Comparison of ENCODE assay signal across 25 mouse cellular contexts in genomic region chr7:16125829-16126228, GRCm38 (mm10). TPM values are rescaled to one million over a fixed set of nuclear protein-coding genes. Genes with fewer than 3 reads are reported as not detected.
A peak's percentile ranks its signal among the peaks of the same experiment; 100 is the strongest.
DNase-seq lines count a peak whose midpoint lies in the region; ATAC-seq and TF ChIP-seq lines count a peak whose summit lies in the region.
"Had no signal": no experiment of that assay in that cellular context is flagged by ENCODE, and none has a peak within 500 bp of the region (broad histone marks: within the 10 kb centered on the region; RNA-seq: fewer than 3 reads in every experiment).

No protein-coding gene starts in this region.

- no peak for TF ChIP-seq EP300 in liver, postnatal 0 days (IDR thresholded peaks at IDR 0.05; ENCODE audit: low read depth)

- DNase-seq in cerebellum, adult 11-12 months: peak; percentile 64
- peak; percentile 13 for DNase-seq in liver, postnatal 0 days
- DNase-seq: adrenal gland, adult 8-10 months; adrenal gland, postnatal 25 days; cerebellum, adult 9-10 months; embryo, embryonic 11 days; gastrocnemius, postnatal 25 days; heart, adult 18-20 months; heart, postnatal 10 days; heart, postnatal 36 days had no signal

- no peaks in the 10 kb centered on the region for H3K9me3 ChIP-seq in intestine, postnatal 0 days (ENCODE audit: control insufficient read depth)
- no peaks in the 10 kb centered on the region for H3K9me3 ChIP-seq in intestine, embryonic 16.5 days (ENCODE audit: control insufficient read depth, low read length)
- no peaks in the 10 kb centered on the region for H3K9me3 ChIP-seq in liver, postnatal 0 days (ENCODE audit: low read length)
- H3K9me3 ChIP-seq in liver, embryonic 12.5 days (replicated peaks): no peaks in the 10 kb centered on the region
- H3K9me3 ChIP-seq: embryonic facial prominence, embryonic 10.5 days; embryonic facial prominence, embryonic 13.5 days; forebrain, embryonic 12.5 days; forebrain, embryonic 15.5 days; heart, embryonic 12.5 days; heart, embryonic 15.5 days; hindbrain, embryonic 10.5 days; hindbrain, embryonic 13.5 days had no signal

- H3K4me2 ChIP-seq in intestine, postnatal 0 days (replicated peaks; ENCODE audit: low read depth): no peak overlapping the region
- no peak overlapping the region for H3K4me2 ChIP-seq in intestine, embryonic 16.5 days (ENCODE audit: low read depth, low read length)
- H3K4me2 ChIP-seq in liver, postnatal 0 days (ENCODE audit: low read depth, low read length): no peak overlapping the region
- H3K4me2 ChIP-seq in liver, embryonic 12.5 days: no peak overlapping the region
- H3K4me2 ChIP-seq: embryonic facial prominence, embryonic 13.5 days; forebrain, embryonic 12.5 days; forebrain, embryonic 15.5 days; heart, embryonic 12.5 days; heart, embryonic 15.5 days; hindbrain, embryonic 13.5 days had no signal

- no peak overlapping the region for H3K4me3 ChIP-seq in intestine, postnatal 0 days (ENCODE audit: low read depth, low read length)
- H3K4me3 ChIP-seq in intestine, embryonic 16.5 days (ENCODE audit: low read length): no peak overlapping the region
- H3K4me3 ChIP-seq in liver, postnatal 0 days (ENCODE audit: low read depth, low read length): no peak overlapping the region
- no peak overlapping the region for H3K4me3 ChIP-seq in liver, embryonic 12.5 days
- H3K4me3 ChIP-seq: embryonic facial prominence, embryonic 10.5 days; embryonic facial prominence, embryonic 13.5 days; erythroblast, embryonic 14.5 days; forebrain, embryonic 12.5 days; forebrain, embryonic 15.5 days; heart, embryonic 12.5 days; heart, embryonic 15.5 days; hindbrain, embryonic 10.5 days; hindbrain, embryonic 13.5 days had no signal

- no peak overlapping the region for H3K9ac ChIP-seq in intestine, postnatal 0 days (ENCODE audit: low read depth, low read length)
- no peak overlapping the region for H3K9ac ChIP-seq in intestine, embryonic 16.5 days (ENCODE audit: low read depth, low read length)
- no peak overlapping the region for H3K9ac ChIP-seq in liver, postnatal 0 days (replicated peaks)
- no peak overlapping the region for H3K9ac ChIP-seq in liver, embryonic 12.5 days
- H3K9ac ChIP-seq: embryonic facial prominence, embryonic 13.5 days; forebrain, embryonic 12.5 days; forebrain, embryonic 15.5 days; heart, embryonic 12.5 days; heart, embryonic 15.5 days; hindbrain, embryonic 13.5 days had no signal

- no peak overlapping the region for H3K27ac ChIP-seq in intestine, postnatal 0 days (ENCODE audit: low read depth, low read length)
- H3K27ac ChIP-seq in intestine, embryonic 16.5 days (ENCODE audit: low read length): no peak overlapping the region
- H3K27ac ChIP-seq in liver, postnatal 0 days (ENCODE audit: low read depth): no peak overlapping the region
- no peak overlapping the region for H3K27ac ChIP-seq in liver, embryonic 12.5 days
- H3K27ac ChIP-seq: embryonic facial prominence, embryonic 10.5 days; embryonic facial prominence, embryonic 13.5 days; forebrain, embryonic 12.5 days; forebrain, embryonic 15.5 days; heart, embryonic 15.5 days; hindbrain, embryonic 10.5 days; hindbrain, embryonic 13.5 days had no signal

- no peaks in the 10 kb centered on the region for H3K4me1 ChIP-seq in intestine, postnatal 0 days (replicated peaks; ENCODE audit: control insufficient read depth, insufficient read depth, low read length)
- peaks cover 14% of the 10 kb centered on the region for H3K4me1 ChIP-seq in intestine, embryonic 16.5 days (ENCODE audit: control insufficient read depth, insufficient read depth, low read length)
- H3K4me1 ChIP-seq in liver, postnatal 0 days (ENCODE audit: insufficient read depth): 0 out of 2 replicates have a peak, but pooled peaks cover 4% of the 10 kb centered on the region
- peaks cover 16% of the 10 kb centered on the region for H3K4me1 ChIP-seq in liver, embryonic 12.5 days

- TF ChIP-seq CTCF in intestine, postnatal 0 days (IDR thresholded peaks at IDR 0.05; ENCODE audit: low read depth): peak; percentile 26; the same call in 1 of the 2 replicates
- TF ChIP-seq CTCF in liver, postnatal 0 days (IDR thresholded peaks at IDR 0.05; ENCODE audit: low read depth): peak; percentile 27; the same call in 1 of the 2 replicates

- H3K36me3 ChIP-seq in intestine, postnatal 0 days (ENCODE audit: control insufficient read depth, insufficient read depth): peaks cover 5% of the 10 kb centered on the region; the same call in 1 of the 2 replicates
- H3K36me3 ChIP-seq in intestine, embryonic 16.5 days (ENCODE audit: control insufficient read depth, insufficient read depth, low read length): peaks cover 4% of the 10 kb centered on the region; the same call in 1 of the 2 replicates
- no peaks in the 10 kb centered on the region for H3K36me3 ChIP-seq in liver, postnatal 0 days (replicated peaks; ENCODE audit: insufficient read depth, low read length)
- peaks cover 10% of the 10 kb centered on the region; the same call in 1 of the 2 replicates for H3K36me3 ChIP-seq in liver, embryonic 12.5 days

- 73% methylated on average over 9 of the region's 9 CpGs for WGBS in intestine, postnatal 0 days
- whole genome bisulfite sequencing in intestine, embryonic 16.5 days: 76% methylated on average over 9 of the region's 9 CpGs
- 82% methylated on average over 9 of the region's 9 CpGs for WGBS in liver, postnatal 0 days (ENCODE audit: insufficient replicate concordance)
- WGBS in liver, embryonic 12.5 days (ENCODE audit: insufficient replicate concordance): 76% methylated on average over 9 of the region's 9 CpGs

- ATAC-seq in cerebellum, adult (ENCODE audit: insufficient number of reproducible peaks, low FRiP score, low TSS enrichment): no peak
- no peak for ATAC-seq in intestine, postnatal 0 days
- ATAC-seq in intestine, embryonic 16.5 days: no peak
- ATAC-seq in liver, postnatal 0 days: no peak
- no peak for ATAC-seq in liver, embryonic 12.5 days
- ATAC-seq: activated CD4-positive, CD25-positive, alpha-beta regulatory T cell, adult 4 months; forebrain, embryonic 15.5 days; hindbrain, embryonic 16.5 days had no signal

- peaks cover 6% of the 10 kb centered on the region; the same call in 1 of the 2 replicates for H3K27me3 ChIP-seq in intestine, postnatal 0 days (replicated peaks; ENCODE audit: control insufficient read depth, insufficient read depth, low read length)
- H3K27me3 ChIP-seq in intestine, embryonic 16.5 days (replicated peaks; ENCODE audit: control insufficient read depth, insufficient read depth, low read length): no peaks in the 10 kb centered on the region
- peaks cover 9% of the 10 kb centered on the region for H3K27me3 ChIP-seq in liver, postnatal 0 days (ENCODE audit: insufficient read depth, low read length)
- peaks cover 20% of the 10 kb centered on the region for H3K27me3 ChIP-seq in liver, embryonic 12.5 days (replicated peaks)
- H3K27me3 ChIP-seq: embryonic facial prominence, embryonic 13.5 days; forebrain, embryonic 12.5 days; forebrain, embryonic 15.5 days; heart, embryonic 15.5 days; hindbrain, embryonic 13.5 days had no signal

RNA-seq across cellular contexts. Expression of gene Slc8a2, which starts 3.8 kb away (rescaled TPM):
- 0.08 and 0.14 TPM in 2 replicates for polyA plus RNA-seq in intestine, postnatal 0 days (2015; fragmentation: Nextera tagmentation; extraction: Ambion mirVana)
- 0.15 and 0.21 TPM in 2 replicates for polyA plus RNA-seq in intestine, embryonic 16.5 days (2015; fragmentation: Nextera tagmentation; extraction: Ambion mirVana)
- polyA plus RNA-seq in liver, postnatal 0 days (2015; fragmentation: Nextera tagmentation; extraction: Ambion mirVana): not detected in 2 replicates
- polyA plus RNA-seq in liver, embryonic 12.5 days (2016; fragmentation: Nextera tagmentation; extraction: Ambion mirVana): not detected in 2 replicates
- polyA plus RNA-seq: activated CD4-positive, CD25-positive, alpha-beta regulatory T cell, adult 4 months; erythroblast, embryonic 14.5 days had no signal

RNA-seq across cellular contexts. Expression of gene Kptn, which starts 6.1 kb away (rescaled TPM):
- 13.3 and 14.4 TPM in 2 replicates for polyA plus RNA-seq in intestine, postnatal 0 days (2015; fragmentation: Nextera tagmentation; extraction: Ambion mirVana)
- polyA plus RNA-seq in intestine, embryonic 16.5 days (2015; fragmentation: Nextera tagmentation; extraction: Ambion mirVana): 24.3 and 27.1 TPM in 2 replicates
- 6.5 and 7.5 TPM in 2 replicates for polyA plus RNA-seq in liver, postnatal 0 days (2015; fragmentation: Nextera tagmentation; extraction: Ambion mirVana)
- 13.4 and 15.0 TPM in 2 replicates for polyA plus RNA-seq in liver, embryonic 12.5 days (2016; fragmentation: Nextera tagmentation; extraction: Ambion mirVana)

RNA-seq across cellular contexts. Expression of gene Napa, which starts 27.6 kb away (rescaled TPM):
- polyA plus RNA-seq in intestine, postnatal 0 days (2015; fragmentation: Nextera tagmentation; extraction: Ambion mirVana): 201 and 204 TPM in 2 replicates
- 211 and 233 TPM in 2 replicates for polyA plus RNA-seq in intestine, embryonic 16.5 days (2015; fragmentation: Nextera tagmentation; extraction: Ambion mirVana)
- 96.6 and 105 TPM in 2 replicates for polyA plus RNA-seq in liver, postnatal 0 days (2015; fragmentation: Nextera tagmentation; extraction: Ambion mirVana)
- polyA plus RNA-seq in liver, embryonic 12.5 days (2016; fragmentation: Nextera tagmentation; extraction: Ambion mirVana): 163 and 165 TPM in 2 replicates

RNA-seq across cellular contexts. Expression of gene Meis3, which starts 49.1 kb away (rescaled TPM):
- 18.0 and 20.7 TPM in 2 replicates for polyA plus RNA-seq in intestine, postnatal 0 days (2015; fragmentation: Nextera tagmentation; extraction: Ambion mirVana)
- polyA plus RNA-seq in intestine, embryonic 16.5 days (2015; fragmentation: Nextera tagmentation; extraction: Ambion mirVana): 30.0 TPM in 2 replicates
- 1.9 and 2.0 TPM in 2 replicates for polyA plus RNA-seq in liver, postnatal 0 days (2015; fragmentation: Nextera tagmentation; extraction: Ambion mirVana)
- polyA plus RNA-seq in liver, embryonic 12.5 days (2016; fragmentation: Nextera tagmentation; extraction: Ambion mirVana): 4.4 and 5.7 TPM in 2 replicates
